Mouse (Mus musculus) CD8-positive naive resting alpha-beta T cell, adult 2 months (primary cell): ENCODE results near the gene Myo9b.

ENCODE experiments used
- DNase-seq, 2 experiments: peaks; one replicate each; pipeline ENCODE4 v3.0.0; 2022; ENCODE audit warnings: low read depth in 2 of 2, low spot score in 2 of 2

The Myo9b gene

DNA sequence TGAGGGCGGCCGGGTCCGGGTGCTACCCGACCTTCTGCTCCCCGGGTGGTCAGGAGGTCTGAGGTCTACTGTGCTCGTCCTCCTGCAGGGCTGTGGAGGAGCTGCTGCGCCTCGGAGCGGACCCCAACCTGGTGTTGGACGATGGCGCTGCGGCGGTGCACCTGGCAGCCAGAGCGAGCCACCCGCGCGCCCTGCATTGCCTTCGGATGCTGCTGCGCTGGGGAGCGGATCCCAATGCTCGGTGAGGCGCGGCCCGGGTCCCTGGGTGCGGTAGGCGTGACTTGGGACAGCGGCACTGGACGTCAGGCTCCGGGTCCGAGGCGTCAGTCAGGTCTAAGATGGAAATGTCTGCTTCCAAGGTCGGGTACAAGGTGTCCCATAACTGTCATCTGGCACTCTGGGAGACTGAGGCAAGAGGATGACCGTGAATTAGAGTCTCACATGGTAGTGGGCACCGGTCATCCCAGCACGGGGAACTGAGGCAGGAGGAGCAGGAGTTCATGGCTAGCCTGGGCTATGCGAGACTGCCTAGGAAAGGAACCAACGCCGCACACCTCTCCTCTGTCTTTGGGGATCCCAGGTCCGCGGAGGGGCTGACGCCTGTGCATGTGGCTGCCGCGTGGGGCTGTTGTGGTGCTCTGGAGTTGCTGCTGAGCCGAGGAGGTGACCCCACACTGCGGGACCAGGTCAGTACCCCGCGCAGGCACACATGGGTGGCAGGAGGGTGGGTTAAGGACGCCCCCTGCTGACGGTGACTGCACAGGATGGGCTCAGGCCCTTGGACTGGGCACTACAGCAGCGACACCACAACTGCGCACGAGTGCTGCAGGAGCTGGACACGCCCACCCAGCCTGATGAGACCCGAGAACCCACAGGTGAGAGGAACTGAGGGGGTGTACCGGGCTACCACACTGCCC, 133.8 kb downstream of the Myo9b start:
- DNase-seq: peak in 1 of 2 experiments; percentile 11

DNA sequence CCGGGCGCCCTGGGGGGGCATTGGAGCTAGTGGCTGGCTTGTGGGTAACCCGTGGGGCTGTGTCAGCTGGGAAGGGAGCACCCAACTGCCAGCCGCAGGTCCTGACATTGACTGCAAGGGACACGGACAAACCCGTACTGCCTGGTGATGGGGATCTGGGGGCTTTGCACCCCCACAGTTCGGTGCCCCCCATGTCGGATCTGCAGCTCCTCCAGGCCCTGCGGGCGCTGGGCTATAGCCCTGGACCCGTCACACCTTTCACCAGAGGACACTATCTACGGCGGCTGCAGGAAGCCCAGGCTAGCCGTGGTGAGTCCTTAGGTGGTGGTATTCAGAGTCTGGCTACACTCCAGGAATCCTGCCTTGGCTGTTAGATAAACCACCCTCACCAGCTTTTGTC, 134.9 kb downstream of the Myo9b start:
- DNase-seq: no peak

GRCm38 (mm10) chr8:71408231-71408630, 135.7 kb downstream of the Myo9b start:
- no peak for DNase-seq
